Mouse (Mus musculus) cerebellum, postnatal 10 days (tissue): Measurements from ENCODE around the gene Vsig10.

ENCODE experiments used
- DNase-seq, 2 experiments: peaks; one replicate each; pipeline ENCODE4 v3.0.0; 2021; ENCODE audit warnings: mixed read lengths in 2 of 2

The Vsig10 gene

DNA sequence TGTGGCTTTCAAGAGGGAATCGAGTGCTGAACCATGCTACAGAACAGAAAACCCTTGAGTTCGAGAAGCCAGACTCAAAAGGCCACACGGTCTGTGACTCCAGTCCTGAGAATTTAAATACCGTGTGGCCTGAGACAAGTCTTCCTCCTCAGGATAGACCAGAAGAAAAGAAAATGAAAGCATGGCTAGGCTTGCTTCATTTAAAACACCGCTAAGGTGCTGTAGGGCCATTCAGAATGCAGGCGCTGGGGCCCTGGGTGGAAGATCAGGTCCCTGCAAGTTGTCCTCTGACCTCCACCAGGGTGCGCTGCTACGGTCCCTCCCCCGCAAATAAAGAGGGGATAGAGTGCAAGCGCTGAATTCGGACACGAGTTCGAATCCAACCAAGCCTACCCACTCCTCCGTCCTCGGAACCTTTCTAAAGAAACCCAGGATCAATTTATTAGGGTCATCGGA, 69.4 kb downstream of the Vsig10 start:
- peak; percentile 80 to 83 for DNase-seq

- DNase-seq: peak; percentile 97 to 98
Observed at GRCm38 (mm10) chr5:117388877-117389276, 70.0 kb downstream of the Vsig10 start, which contains the start of gene Rfc5. Gene Rfc5 (minus strand): TSS chr5:117389047.

DNA sequence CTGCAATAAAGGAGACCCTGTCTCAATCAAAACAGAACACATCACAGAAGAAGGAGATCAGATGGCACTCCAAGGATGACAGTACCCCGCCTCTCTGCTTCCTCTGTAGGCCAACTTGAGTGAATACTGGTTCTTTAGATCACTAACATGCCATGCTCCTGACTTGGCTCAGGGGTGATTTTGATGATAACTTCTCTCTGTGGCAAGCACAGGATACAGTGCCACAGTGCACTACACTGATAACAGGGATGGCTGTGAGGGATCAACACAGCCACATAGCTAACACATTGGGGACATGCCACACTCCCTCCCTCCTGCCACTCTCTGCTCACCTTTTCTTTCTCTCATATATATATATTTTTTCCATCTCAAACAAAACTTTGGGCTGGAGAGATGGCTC, 72.0 kb downstream of the Vsig10 start:
- DNase-seq: no peak

DNA sequence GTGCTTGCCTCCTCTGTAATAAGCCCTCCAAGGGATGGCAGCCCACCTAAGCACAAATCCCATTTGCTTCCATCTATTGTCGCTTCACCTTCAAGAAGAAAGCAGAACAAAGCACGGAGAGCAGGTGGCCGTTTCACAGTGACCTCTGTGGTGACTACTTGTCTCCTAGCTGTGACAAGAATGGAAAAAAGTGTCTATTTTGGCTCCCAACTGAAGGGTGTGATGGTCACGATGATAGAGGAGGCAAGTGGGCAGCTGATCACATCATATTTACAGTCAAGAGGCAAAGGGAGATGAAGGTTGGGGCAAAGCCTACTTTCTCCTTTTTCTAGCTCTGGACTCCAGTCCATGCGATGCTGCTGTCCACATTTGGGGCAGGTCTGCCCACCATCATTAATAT, 77.0 kb downstream of the Vsig10 start:
- no peak for DNase-seq

DNA sequence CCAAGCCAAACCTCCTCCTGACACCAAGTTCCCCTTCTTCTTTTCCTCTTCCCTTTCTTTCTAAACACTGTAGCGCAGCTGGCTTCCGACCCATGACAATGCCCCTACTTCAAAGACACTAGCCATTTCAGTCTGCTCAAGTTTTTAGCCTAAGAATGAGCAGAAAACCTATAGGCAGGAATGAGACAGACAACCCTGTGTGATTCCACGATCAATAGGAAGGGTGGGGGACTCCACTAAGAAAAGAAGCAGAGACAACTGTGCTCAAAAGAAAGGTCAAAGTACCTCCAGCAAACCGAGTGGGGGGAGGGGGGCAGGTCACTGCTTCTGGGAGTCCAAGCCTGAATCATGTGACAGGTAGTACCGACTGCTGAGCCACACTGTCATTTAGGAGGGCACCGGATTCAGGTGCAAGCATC, 77.7 kb downstream of the Vsig10 start:
- no peak for DNase-seq

GRCm38 (mm10) chr5:117397371-117397770, 78.5 kb downstream of the Vsig10 start:
- DNase-seq: no peak

GRCm38 (mm10) chr5:117398007-117398550, 79.2 kb downstream of the Vsig10 start:
- DNase-seq: no peak

GRCm38 (mm10) chr5:117399281-117399680, 80.4 kb downstream of the Vsig10 start:
- DNase-seq: no peak

- DNase-seq: no peak
Observed at GRCm38 (mm10) chr5:117403609-117404008, 84.7 kb downstream of the Vsig10 start.
